Mouse (Mus musculus): ENCODE measurements around the gene Zdhhc11. TPM values are rescaled to one million over a fixed set of nuclear protein-coding genes. Genes with fewer than 3 reads are reported as not detected.

Gene Zdhhc11
- not detected in 2 replicates for polyA plus RNA-seq (2016; fragmentation: Nextera tagmentation; extraction: Ambion mirVana)

DNA sequence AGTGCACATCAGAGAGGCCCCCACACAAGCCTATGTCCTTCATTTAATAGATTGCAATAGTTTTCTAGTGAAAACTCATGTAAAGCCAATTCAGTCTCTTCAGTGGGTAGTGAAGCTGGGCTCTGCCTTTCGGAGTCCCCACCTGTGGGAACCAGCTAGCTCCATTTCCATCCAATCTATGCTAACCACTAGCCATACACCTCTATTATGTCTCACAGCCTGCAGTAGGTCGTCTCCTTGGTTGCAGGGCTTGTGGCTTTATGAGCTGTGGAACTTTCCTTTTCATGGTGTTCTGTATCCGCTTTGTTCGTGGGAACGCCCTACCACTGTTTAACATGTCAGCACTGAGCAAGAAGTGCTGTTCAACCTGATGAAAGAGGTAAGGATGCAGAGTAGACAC lies at the start of gene Zdhhc11:
Gene Zdhhc11, plus strand, starts transcription at position 301 of the 400 bp plus-strand sequence.
- Histone ChIP-seq H3K27ac (no peak within 1 kb of the TSS), H3K4me3 (no peak within 1 kb of the TSS), H3K4me1 (no peaks in the 10 kb centered on the region), H3K9me3 (no peaks in the 10 kb centered on the region), H3K36me3 (peaks cover 35% of the 10 kb centered on the region), H3K27me3 (ENCODE audit: insufficient read depth, poor library complexity, severe bottlenecking) (no peaks in the 10 kb centered on the region)
- DNase-seq (ENCODE audit: low spot score), result no peak
- WGBS, result 84% methylated on average over 5 of the region's 5 CpGs

DNA sequence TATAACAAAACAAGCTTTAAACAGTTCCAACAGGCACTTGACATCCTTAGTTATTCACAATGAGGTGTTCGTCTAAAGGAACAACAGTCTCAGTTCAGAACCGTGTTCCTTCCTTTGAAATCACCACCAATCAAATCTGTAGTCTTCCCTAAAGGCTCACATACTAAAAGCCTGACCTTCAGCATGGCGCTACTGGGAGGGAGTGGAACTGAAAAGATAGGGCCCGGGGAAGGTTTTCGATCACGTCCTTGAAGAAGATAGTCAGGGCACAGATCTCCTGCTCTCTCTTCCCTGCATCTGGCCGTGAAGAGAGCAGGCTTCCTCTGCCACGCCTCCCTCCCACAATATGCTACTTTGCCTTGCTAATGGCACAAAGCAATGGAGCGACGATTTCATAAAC lies 31.4 kb upstream of the Zdhhc11 start:
- no peak overlapping the region for H3K4me3 ChIP-seq
- H3K27me3 ChIP-seq (ENCODE audit: insufficient read depth, poor library complexity, severe bottlenecking), result no peaks in the 10 kb centered on the region
- no peak overlapping the region for H3K27ac ChIP-seq
- WGBS, result 90% methylated on average over 10 of the region's 10 CpGs
- peak; percentile 63 for DNase-seq (ENCODE audit: low spot score)
- H3K36me3 ChIP-seq, result peaks cover 76% of the 10 kb centered on the region
- peaks cover 5% of the 10 kb centered on the region; the same call in 1 of the 2 replicates for H3K4me1 ChIP-seq
- no peaks in the 10 kb centered on the region for H3K9me3 ChIP-seq

DNA sequence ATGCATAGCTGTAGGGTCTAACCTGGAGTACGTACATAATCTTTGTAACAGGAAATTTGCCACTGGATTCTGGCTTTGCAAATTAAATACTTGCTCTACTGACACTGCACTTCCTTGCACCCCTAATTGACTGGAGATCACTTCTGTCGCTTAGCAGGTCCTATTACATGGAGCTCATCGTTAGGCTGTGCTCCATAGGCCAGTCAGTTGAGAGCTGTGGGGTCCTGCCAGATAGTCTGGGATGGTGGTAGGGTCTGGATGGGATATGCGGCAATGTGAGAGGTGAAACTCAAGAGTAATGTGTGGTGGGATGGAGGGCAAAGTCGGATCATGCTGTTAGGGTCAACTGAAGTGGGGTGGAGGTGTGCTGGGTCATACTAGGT lies 26.7 kb upstream of the Zdhhc11 start:
- Histone ChIP-seq H3K4me3 (peak overlapping the region; percentile 82), H3K9me3 (no peaks in the 10 kb centered on the region), H3K27me3 (ENCODE audit: insufficient read depth, poor library complexity, severe bottlenecking) (no peaks in the 10 kb centered on the region), H3K4me1 (peaks cover 13% of the 10 kb centered on the region), H3K36me3 (peaks cover 55% of the 10 kb centered on the region), H3K27ac (peak overlapping the region; percentile 98)
- no peak for DNase-seq (ENCODE audit: low spot score)
- WGBS, result 12% methylated on average over 5 of the region's 5 CpGs

DNA sequence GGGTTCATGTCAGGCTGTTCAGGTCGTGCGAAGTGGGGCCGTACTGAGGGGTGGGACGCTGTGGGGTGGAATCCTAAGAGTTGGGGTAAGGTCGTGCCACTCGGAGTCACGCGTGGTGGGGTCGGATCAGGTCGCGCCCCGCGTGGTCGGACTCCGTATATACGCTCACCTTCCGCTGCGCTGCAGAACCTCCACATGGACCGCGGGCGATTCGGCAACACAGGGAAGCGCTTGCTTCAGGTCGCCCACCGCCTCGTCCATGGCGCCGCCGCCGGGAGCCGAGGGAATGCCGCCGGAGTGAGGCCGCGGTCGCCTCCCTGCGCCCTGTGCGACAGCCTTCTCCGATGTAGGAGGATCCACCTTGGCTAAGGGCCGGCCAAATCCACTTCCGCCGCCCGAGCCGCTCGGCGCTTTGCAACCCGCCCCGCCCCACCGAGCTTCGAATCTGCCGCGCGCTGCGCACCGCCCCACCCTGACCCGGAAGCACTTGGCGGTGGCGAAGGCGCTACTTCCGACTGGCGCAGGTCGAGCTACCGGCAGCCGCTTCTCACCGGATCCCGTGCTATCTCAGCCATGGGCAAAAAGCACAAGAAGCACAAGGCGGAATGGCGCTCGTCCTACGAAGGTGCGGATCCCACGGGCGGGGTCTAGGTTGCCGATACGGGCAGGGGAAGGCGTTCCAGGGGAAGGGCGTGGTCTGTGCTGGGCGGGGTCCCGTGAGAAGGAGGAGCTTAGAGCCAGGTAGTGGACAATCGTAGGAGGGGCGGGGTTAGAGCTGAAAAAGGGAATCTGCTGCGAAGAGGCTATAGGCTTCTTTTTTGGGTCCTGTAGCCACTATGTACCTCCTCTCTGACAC lies 26.1 kb upstream of the Zdhhc11 start, which contains the start of the genes Trip13 and Brd9:
Gene Trip13, minus strand, starts transcription at position 464 of the 856 bp plus-strand sequence.
Gene Brd9, plus strand, starts transcription at position 491 of the 856 bp plus-strand sequence.
- H3K27me3 ChIP-seq (ENCODE audit: insufficient read depth, poor library complexity, severe bottlenecking), result no peaks in the 10 kb centered on the region
- H3K4me3 ChIP-seq, result peak within 1 kb of the TSS; percentile 82
- under 1% methylated on average over 82 of the region's 82 CpGs for WGBS
- H3K9me3 ChIP-seq, result no peaks in the 10 kb centered on the region
- peak; percentile 96 for DNase-seq (ENCODE audit: low spot score)
- peak within 1 kb of the TSS; percentile 98 for H3K27ac ChIP-seq
- peaks cover 55% of the 10 kb centered on the region for H3K36me3 ChIP-seq
- H3K4me1 ChIP-seq, result peaks cover 13% of the 10 kb centered on the region

DNA sequence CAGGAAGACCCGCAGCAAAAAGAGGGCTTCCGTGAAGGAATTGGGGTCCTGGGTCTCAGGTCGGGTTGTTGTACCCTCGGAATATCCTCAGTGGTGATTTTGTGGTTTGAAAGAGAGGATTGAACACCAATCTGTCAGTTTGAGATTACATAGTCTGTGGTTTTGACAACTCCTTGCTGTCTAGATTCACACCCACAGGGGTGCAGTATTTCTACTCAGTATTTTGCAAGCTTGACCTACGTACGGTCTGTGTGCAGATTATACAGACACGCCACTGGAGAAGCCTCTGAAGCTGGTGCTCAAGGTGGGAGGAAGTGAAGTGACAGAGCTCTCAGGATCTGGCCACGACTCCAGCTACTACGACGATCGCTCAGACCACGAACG lies 25.5 kb upstream of the Zdhhc11 start:
- no peak for DNase-seq (ENCODE audit: low spot score)
- Histone ChIP-seq H3K27me3 (ENCODE audit: insufficient read depth, poor library complexity, severe bottlenecking) (no peaks in the 10 kb centered on the region), H3K36me3 (peaks cover 55% of the 10 kb centered on the region), H3K4me3 (peak overlapping the region; percentile 82), H3K9me3 (no peaks in the 10 kb centered on the region), H3K27ac (peak overlapping the region; percentile 98), H3K4me1 (peaks cover 13% of the 10 kb centered on the region)
- WGBS, result 39% methylated on average over 13 of the region's 13 CpGs

DNA sequence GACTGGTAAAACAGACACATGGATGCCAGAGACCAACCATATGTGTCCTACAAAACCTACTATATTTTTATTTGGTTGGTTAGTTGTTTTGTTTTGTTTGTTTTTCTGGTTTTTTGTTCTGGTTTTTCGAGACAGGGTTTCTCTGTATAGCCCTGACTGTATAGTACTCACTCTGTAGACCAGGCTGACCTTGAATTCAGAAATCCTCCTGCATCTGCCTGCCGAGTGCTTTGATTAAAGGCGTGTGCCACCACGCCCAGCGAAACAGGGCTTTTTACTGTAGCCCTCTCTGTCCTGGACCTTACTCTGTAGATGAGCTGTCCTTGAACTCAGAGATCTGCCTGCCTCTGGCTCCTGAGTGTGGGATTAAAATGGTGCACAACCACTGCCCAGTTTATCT lies 24.6 kb upstream of the Zdhhc11 start:
- Histone ChIP-seq H3K36me3 (peaks cover 60% of the 10 kb centered on the region), H3K4me3 (no peak overlapping the region), H3K27ac (no peak overlapping the region), H3K27me3 (ENCODE audit: insufficient read depth, poor library complexity, severe bottlenecking) (no peaks in the 10 kb centered on the region), H3K9me3 (no peaks in the 10 kb centered on the region), H3K4me1 (peaks cover 13% of the 10 kb centered on the region)
- WGBS, result 95% methylated on average over 5 of the region's 5 CpGs
- DNase-seq (ENCODE audit: low spot score), result peak; percentile 56

DNA sequence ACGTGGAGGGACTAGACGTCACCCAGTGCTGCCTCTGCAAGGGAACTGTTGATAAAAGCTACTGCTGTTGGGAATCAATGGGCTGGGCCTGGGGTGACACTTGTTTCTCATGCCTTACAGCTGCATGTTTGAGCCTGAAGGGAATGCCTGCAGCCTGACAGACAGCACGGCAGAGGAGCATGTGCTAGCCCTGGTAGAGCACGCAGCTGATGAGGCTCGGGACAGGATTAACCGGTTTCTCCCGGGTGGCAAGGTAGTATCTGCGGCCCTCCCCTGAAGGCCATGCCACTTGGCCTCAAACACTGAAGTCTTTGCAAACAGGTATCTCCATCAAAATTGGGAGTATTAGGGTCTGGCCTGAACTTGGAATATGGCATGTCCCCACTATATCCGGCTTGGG lies 19.0 kb upstream of the Zdhhc11 start:
- Histone ChIP-seq H3K4me3 (no peak overlapping the region), H3K27me3 (ENCODE audit: insufficient read depth, poor library complexity, severe bottlenecking) (no peaks in the 10 kb centered on the region), H3K36me3 (peaks cover 91% of the 10 kb centered on the region), H3K4me1 (no peaks in the 10 kb centered on the region), H3K9me3 (no peaks in the 10 kb centered on the region), H3K27ac (no peak overlapping the region)
- WGBS, result 87% methylated on average over 9 of the region's 9 CpGs
- DNase-seq (ENCODE audit: low spot score), result peak; percentile 67

DNA sequence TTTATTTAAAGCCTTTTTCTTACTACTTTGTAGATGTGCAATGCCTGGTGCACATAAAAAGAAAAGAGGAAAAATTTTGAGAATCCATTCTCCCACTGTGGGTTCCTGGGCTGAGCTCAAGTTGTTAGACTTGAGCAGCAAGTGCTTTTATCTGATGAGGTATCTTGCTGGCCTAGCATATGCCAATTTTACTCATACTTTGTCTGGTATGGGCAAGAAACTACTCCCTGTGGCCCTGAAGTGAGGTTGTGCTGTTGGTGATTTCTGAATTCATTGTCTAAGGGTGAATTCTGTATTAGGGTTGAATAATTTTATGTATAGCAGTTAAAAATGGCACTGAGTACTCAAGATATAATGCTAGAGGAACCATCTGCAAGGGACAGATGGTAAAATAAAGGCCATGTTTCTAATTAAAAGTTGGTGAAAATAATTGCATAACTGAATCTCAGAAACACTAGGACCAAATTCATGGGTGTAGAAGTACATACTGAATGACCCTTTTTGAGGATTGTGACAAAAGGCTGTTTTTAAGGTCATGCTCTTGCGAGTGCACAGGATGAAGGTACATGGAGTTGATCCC lies 10.0 kb upstream of the Zdhhc11 start:
- Histone ChIP-seq H3K4me1 (no peaks in the 10 kb centered on the region), H3K36me3 (peaks cover 94% of the 10 kb centered on the region), H3K27ac (no peak overlapping the region), H3K27me3 (ENCODE audit: insufficient read depth, poor library complexity, severe bottlenecking) (no peaks in the 10 kb centered on the region), H3K9me3 (no peaks in the 10 kb centered on the region), H3K4me3 (no peak overlapping the region)
- WGBS, result 92% methylated on average over 1 of the region's 1 CpGs
- no peak for DNase-seq (ENCODE audit: low spot score)

DNA sequence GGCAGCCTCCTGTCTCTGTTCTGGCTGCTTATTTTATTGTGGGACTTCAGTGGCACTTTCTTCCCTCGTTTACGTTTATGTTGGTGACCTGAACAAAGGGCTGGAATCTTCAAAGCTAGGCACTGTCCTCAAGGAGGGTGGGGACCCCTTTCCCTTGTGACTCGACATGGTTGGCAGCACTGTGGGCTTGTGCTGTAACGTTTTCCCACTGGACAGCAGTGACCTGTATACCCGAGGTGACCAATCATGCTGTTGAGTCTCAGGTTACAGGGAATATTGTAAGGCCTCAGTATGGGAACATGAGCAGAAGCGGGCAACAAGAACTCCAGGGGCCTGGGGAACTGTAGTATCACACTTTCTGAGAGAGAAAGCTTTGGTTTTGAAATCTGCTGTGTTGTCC lies 9.0 kb upstream of the Zdhhc11 start:
- Histone ChIP-seq H3K4me1 (no peaks in the 10 kb centered on the region), H3K27ac (no peak overlapping the region), H3K4me3 (no peak overlapping the region), H3K36me3 (peaks cover 94% of the 10 kb centered on the region), H3K9me3 (no peaks in the 10 kb centered on the region), H3K27me3 (ENCODE audit: insufficient read depth, poor library complexity, severe bottlenecking) (no peaks in the 10 kb centered on the region)
- WGBS, result 78% methylated on average over 6 of the region's 6 CpGs
- no peak for DNase-seq (ENCODE audit: low spot score)

DNA sequence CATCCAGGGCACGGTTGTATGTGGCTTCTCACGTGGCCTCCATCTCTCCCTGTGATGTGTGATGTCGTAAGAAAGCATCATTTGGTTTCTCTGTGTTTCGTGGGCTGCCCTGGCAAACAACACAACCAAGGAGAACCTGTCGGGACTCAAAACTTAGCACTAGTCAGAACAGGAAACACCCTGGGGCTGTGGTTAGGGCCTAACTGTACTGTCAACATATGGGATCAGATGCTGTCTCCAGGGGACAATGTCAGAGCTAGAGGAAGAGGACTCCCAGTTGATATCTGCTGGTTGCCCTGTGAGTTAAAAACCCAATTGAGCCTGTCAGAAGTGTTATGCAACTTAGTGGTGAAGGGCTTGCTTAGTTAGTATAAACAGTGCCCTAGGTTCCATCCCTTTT lies 8.1 kb upstream of the Zdhhc11 start:
- no peaks in the 10 kb centered on the region for H3K9me3 ChIP-seq
- H3K4me3 ChIP-seq, result no peak overlapping the region
- 89% methylated on average over 5 of the region's 5 CpGs for WGBS
- peaks cover 94% of the 10 kb centered on the region for H3K36me3 ChIP-seq
- no peak for DNase-seq (ENCODE audit: low spot score)
- H3K27ac ChIP-seq, result no peak overlapping the region
- no peaks in the 10 kb centered on the region for H3K4me1 ChIP-seq
- no peaks in the 10 kb centered on the region for H3K27me3 ChIP-seq (ENCODE audit: insufficient read depth, poor library complexity, severe bottlenecking)

DNA sequence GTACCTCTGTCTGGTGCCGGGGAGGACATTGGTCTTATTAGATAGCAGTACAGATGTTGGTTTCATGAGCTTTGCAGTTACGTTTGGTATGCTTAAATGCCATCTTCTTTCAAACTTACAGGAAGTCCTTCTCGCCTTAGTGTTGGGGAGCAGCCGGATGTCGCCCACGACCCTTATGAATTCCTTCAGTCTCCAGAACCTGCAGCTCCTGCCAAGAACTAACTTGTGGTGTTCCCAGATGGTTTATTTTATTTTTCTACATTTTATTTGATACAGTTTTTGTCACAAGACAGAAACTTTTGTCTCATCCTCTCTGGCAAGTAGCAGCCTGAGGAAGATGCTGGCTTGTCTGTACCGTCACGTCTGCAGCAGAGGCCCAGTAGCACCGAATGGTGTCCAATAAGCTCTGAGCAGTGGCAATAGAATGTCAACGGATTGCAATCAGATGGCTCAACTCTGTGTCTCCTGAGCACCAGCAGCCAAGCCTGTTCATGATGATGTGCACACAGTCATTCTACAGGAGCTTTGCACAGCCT lies 3.5 kb upstream of the Zdhhc11 start:
- H3K36me3 ChIP-seq, result peaks cover 67% of the 10 kb centered on the region

DNA sequence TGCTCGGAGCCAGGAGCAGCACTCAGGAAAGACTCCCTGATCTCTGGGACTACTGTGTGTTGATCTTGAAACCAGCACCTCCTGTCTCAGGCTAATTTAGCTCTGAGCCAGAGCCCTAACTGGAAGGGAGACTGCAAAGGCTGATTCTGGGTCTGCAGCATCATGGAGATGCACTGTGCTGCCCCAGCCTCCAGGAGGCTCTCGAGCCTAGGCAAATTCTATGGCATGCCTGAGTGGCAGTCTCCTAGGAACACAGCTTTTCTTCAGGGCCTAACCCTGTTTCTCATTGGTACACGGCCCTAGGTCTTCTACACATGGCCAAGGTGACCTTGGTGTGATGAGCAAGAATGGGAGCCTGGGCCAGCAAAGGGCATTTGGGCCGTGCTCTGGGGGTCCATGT lies 2.5 kb upstream of the Zdhhc11 start:
- Histone ChIP-seq H3K36me3 (peaks cover 57% of the 10 kb centered on the region), H3K4me3 (no peak overlapping the region), H3K4me1 (no peaks in the 10 kb centered on the region), H3K27ac (no peak overlapping the region), H3K27me3 (ENCODE audit: insufficient read depth, poor library complexity, severe bottlenecking) (no peaks in the 10 kb centered on the region), H3K9me3 (no peaks in the 10 kb centered on the region)
- no peak for DNase-seq (ENCODE audit: low spot score)
- WGBS, result 82% methylated on average over 4 of the region's 4 CpGs

More for the DNA sequence above, 3.5 kb upstream of the Zdhhc11 start:
- DNase-seq (ENCODE audit: low spot score), result no peak
- no peaks in the 10 kb centered on the region for H3K9me3 ChIP-seq
- no peak overlapping the region for H3K4me3 ChIP-seq
- H3K27me3 ChIP-seq (ENCODE audit: insufficient read depth, poor library complexity, severe bottlenecking), result no peaks in the 10 kb centered on the region
- no peaks in the 10 kb centered on the region for H3K4me1 ChIP-seq
- no peak overlapping the region for H3K27ac ChIP-seq
- WGBS, result 89% methylated on average over 10 of the region's 10 CpGs

Measured in heart, embryonic 10.5 days (tissue).